Mouse (Mus musculus): Measurements from ENCODE around the gene H2-M10.2. TPM values are rescaled to one million over a fixed set of nuclear protein-coding genes. Genes with fewer than 3 reads are reported as not detected.
"Not testable (repeated sequence)": the region's sequence is repeated elsewhere in the genome, so short reads cannot be mapped to it uniquely, and the experiment has no call there.

H2-M10.2 gene
- polyA plus RNA-seq, 2 experiments from 2014 or later: not detected

DNA sequence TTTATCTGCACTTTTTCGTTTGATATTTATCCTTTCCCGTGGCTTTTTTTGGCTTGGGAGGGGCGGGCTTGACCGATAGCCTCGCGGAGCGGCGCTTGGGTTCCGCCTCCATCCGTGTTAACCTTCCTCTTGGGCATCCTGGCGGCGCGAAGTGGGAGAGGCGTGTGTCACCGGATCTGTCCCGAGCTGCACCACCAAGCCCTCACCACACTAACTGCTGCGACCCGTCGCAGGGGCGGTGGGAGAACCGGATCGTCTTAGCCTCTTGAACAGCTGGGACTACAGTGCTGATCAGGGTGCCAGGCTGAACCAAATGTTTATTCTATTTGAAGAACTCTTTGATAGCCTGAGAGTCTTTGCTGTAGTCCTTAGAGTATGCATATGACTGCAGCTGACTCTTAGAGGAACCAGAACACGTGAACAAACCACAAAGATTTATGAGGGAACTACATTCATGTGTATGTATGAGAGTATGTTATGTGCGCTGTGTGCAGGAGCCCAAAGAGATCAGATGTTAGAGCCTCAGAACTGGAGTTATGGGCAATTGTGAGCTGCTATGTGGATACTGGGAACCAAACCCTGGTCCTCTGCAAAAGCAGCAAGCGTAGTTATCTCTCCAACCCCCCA lies 33.9 kb downstream of the H2-M10.2 start:
- peak; percentile 65 for ATAC-seq

DNA sequence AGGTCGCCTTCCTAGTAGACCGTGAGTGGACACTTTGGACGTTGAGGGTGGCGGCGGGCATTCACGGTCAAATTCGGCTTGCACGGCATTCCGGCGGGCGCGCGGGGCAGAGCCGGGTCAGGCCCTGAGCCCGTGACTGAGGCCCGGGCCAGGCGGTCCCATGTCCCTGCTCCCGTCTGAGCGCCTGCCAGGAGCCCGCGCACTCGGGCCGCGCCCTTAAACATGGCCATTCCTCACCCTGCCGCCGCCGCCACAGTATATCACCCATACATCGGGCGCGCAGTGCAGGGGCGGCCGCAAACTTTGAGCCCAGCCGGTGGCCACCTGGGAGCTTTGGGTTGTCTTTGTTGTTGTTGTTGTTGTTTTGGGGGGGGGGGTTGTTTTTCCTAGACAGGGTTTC lies 37.4 kb downstream of the H2-M10.2 start:
- ATAC-seq: no peak

DNA sequence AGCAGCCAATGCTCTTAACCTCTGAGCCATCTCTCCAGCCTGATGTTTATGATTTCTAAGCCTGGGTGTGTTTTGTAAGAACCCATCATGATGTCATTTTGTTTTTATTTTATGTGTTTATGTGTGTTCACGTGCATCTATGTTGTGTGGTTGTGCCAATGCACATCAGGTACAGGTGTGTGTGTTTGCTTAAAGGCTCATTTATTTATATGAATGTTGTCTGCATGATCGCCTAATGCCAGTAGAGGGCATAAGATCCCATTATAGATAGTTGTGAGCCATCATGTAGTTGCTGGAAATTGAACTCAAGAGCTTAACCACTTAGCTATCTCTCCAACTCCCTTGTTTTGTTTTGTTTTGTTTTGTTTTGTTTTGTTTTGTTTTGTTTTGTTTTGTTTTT lies 40.5 kb downstream of the H2-M10.2 start:
- no peak for ATAC-seq

DNA sequence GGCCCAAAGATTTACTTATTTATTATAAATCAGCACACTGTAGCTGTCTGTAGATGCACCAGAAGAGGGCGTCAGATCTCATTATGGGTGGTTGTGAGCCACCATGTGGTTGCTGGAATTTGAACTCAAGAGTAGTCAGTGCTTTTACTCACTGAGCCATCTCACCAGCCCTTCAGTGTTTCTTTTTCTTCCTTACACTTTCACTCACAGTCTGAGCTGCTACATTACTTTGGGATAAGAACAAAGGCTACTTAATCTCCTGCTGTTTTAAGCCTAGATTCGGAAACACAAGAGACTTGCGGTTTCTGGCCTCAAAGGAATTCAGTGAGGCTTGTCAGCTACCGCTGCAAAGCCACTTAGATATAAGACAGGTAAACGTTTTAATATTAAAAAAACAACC lies 42.3 kb downstream of the H2-M10.2 start:
- ATAC-seq: no peak

DNA sequence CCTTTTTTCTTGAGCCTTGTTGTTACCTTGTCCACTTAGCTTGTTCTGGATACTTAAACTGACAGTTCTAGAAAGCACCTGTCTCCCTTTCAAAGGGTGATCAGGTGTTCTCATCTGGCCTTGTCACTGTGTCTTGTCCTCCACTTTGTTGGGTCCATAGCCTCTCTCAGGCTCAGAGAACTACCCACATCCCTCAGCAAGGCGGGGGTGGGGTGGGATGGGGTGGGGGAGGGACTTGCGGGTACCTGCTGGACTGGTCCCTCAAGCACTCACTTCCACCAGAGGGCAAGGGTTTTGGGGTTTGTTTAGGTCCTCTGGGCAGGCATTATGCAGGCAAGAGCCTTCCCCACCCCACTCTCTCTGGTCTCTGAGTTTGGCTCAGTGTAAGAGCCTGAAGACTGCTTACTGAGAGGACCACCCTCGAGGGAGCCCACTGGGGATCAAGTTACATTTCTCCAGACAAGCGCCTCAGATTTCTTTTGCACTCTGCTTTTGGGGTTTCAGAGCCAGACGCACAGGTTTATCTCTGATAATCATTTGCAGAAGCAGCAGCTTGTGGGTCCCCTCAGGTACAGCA lies 45.6 kb downstream of the H2-M10.2 start:
- ATAC-seq: no peak

DNA sequence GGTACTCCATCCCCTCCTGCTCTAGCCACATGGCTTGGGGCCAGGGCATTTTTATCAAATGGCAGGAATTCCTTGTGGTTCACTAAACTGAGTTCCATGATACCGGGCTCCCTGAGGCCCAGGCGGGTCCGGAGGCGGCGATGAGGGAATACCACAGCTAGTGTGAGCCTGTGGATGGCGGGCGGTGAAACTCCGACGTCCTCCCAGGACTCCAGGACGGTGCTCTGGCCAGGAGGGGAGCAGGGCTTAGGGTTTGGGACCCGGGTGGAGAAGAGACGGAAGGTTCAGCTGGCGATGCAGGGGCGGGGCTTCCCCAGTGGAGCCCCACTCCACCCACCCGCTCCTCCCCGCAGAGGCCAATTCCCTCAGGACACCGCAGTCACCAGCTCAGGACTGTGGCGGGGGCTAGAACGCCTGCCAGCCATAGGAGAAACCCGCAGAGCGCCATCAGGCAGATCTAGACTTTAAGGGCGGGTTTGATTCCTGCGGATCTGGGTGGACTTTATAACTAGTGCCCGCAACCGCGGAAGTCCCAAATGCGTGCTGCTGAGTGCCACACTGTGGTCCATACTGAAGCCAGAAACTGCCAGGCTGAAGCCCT lies 48.9 kb downstream of the H2-M10.2 start:
- no peak for ATAC-seq

DNA sequence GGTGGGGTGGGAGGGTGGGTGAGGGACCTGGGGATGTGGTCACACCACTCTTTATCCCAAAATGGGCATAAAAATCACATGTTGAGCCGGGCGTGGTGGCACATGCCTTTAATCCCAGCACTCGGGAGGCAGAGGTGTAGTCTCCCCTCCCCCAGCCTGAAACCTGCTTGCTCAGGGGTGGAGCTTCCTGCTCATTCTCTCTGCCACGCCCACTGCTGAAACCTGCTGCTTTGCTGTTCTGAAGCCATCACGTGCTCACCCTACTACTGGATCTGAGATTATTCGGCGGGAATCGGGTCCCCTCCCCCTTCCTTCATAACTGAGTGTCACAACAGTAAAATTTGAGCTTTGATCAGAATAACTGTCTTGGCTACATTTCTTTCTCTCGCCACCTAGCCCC lies 51.0 kb downstream of the H2-M10.2 start:
- ATAC-seq: not testable (repeated sequence)

Other genes with a start within 250 kb of the H2-M10.2 start
- 100 to 1,000 TPM; 415 to 458 TPM for gene H2-T22, start 243.7 kb downstream of the H2-M10.2 start, polyA plus RNA-seq (2017; shearing (Covaris generic))
- gene Gm6034, start 243.5 kb downstream of the H2-M10.2 start, polyA plus RNA-seq (2017; shearing (Covaris generic)): under 1 TPM in 1 of 2 experiments, not detected in 1; 0.46 TPM
- under 1 TPM; 0.37 to 0.38 TPM for gene Gm11127, start 228.1 kb downstream of the H2-M10.2 start, polyA plus RNA-seq (2017; shearing (Covaris generic))
- gene Gm19684, start 164.8 kb downstream of the H2-M10.2 start, polyA plus RNA-seq (2017; shearing (Covaris generic)): 1 to 10 TPM in 1 of 2 experiments, under 1 TPM in 1; 0.70 to 4.4 TPM
- gene Gm7030, start 157.1 kb downstream of the H2-M10.2 start, polyA plus RNA-seq (2017; shearing (Covaris generic)): not detected
- gene Gm8909, start 118.0 kb downstream of the H2-M10.2 start, polyA plus RNA-seq (2017; shearing (Covaris generic)): 1 to 10 TPM; 1.3 to 5.2 TPM
- 1 to 10 TPM in 1 of 2 experiments, not detected in 1; 5.7 TPM for gene H2-T3, start 96.2 kb downstream of the H2-M10.2 start, polyA plus RNA-seq (2017; shearing (Covaris generic))
- gene Rpp21, start 28.4 kb downstream of the H2-M10.2 start, polyA plus RNA-seq (2017; shearing (Covaris generic)): 100 to 1,000 TPM; 178 to 195 TPM
- gene Trim39, start 14.2 kb downstream of the H2-M10.2 start, polyA plus RNA-seq (2017; shearing (Covaris generic)): 10 to 100 TPM in 1 of 2 experiments, 1 to 10 TPM in 1; 9.2 to 13.2 TPM
- not detected for gene H2-M10.1, start 39.7 kb upstream of the H2-M10.2 start, polyA plus RNA-seq (2017; shearing (Covaris generic))
- not detected for gene H2-M10.3, start 81.9 kb upstream of the H2-M10.2 start, polyA plus RNA-seq (2017; shearing (Covaris generic))
- gene H2-M10.4, start 175.8 kb upstream of the H2-M10.2 start, polyA plus RNA-seq (2017; shearing (Covaris generic)): not detected